Mouse (Mus musculus): ENCODE results near the gene Dlg2.

Dlg2 gene

DNA sequence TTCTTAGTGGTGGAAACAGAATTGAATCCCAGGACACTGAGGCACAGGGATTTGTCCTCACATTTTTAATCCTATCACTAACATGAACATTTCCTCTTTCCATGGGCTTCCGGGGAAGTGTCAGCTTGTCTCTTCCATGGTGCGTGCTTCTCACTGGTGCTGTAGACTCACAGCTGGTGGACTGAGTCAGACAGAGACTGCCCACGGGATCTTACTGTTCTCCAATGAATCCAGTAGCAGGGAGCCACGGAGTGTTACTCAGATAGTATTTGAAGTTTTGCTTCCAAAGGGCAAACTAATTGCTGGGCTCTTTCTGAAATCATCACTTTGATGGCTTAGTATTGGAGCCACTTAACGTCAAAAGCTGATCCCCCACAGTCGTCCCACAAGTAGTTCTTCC, 963.9 kb downstream of the Dlg2 start:
- in situ Hi-C loops (cut with MboI, MseI): loop anchor here (25.0 kb wide), 1 partner anchor 1153 kb away; no protein-coding TSS in a partner anchor

DNA sequence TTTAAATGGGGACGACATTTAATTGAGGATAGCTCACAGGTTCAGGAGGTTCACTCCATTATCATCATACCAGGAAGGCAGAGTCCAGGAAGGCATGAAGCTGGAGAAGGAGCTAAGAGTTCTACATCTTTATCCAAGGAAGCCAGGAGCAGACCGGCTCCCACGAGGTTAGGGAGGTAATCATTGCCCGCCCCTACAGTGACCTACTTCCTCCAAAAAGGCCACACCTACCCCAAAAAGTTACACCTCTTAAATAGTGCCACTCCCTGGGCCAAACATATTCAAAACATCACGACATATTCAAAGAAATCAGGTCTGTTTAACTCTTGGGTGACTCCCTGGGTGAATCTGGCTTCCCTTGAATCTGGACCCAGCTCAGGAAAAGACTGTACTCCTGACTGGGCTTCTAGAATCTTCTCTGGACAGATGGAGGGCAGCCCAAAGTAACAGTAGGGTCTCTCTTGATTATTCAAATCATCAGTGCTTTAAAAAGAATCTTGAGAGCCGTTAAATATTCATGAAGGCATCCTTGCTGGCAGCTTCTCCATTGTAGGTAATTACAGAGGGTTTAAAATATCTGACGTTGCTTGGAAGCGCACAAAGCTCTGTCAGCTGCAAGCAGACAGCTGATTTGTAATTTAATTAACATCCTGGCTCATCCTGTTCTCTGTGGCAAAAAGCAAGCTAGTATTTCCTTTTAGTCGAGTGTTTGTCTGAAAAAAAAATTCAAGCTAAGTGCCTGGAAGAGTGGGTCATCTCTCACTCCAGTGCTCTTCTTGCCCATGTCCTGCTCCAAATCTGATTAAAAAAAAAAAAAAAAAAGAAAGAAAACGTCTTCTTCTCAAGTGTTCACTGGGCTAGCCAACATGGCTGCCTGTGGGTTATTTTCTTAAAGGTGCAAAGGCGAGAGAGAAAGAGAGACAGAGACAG, 966.2 kb downstream of the Dlg2 start:
- in situ Hi-C loops (cut with MboI, MseI): loop anchor here (25.0 kb wide), 1 partner anchor 1155 kb away; no protein-coding TSS in a partner anchor

DNA sequence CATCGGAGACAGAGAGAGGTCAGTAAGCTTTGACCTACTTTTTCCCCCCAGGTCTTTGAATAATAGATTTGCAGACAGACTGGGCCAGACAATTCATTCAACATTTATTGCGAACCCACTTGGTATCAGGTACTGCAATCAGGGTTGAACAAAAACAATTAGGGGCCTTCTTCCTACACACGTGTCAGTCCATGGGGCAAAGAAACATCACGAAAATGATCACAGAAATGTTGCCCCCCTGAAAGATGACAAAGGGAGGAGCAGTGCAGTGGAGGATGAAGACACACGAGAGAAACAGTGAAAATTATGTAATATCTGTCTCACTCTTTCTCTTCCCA, 966.9 kb downstream of the Dlg2 start:
- in situ Hi-C loops (cut with MboI, MseI): loop anchor here (25.0 kb wide), 1 partner anchor 1156 kb away; no protein-coding TSS in a partner anchor

DNA sequence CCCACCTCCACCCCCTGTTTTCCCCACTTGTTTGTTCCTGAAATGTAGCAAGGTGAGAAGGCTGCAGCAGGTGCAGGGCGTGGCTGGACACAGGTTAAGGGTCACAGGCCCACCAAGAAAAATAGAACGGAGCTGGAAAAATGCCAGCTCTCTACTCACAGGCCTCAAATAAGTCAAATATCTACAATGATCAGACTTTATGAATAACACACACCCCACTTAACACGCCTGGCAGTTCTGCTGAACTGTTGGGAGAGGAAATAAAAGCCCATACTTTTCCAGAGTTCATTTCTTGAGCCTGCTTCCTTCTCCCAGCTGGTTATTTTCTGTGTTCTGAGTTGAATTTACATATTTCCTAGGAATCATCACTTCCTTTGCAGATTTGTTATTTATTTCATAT, 967.4 kb downstream of the Dlg2 start:
- in situ Hi-C loops (cut with MboI, MseI): loop anchor here (25.0 kb wide), 1 partner anchor 1157 kb away; no protein-coding TSS in a partner anchor

DNA sequence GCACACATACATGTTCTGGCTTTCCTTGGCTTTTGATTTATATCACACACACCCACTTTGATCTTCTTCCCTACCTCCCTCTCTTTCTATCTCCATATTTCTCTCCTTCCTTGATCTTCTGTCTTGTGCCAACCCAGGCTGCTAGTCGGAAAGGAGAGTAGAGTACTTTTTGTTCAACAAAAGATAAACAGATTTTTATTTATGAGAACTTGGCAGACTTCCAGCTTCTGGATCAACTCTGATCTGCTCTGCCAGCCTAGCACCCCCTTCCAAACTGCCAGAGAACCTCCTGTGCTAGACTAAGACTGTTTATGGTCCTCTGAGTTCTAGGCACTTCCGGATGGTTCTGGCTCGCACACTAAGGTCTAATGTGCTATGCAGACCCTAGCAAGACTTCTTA, 968.3 kb downstream of the Dlg2 start:
- in situ Hi-C loops (cut with MboI, MseI): loop anchor here (25.0 kb wide), 1 partner anchor 1157 kb away; no protein-coding TSS in a partner anchor

DNA sequence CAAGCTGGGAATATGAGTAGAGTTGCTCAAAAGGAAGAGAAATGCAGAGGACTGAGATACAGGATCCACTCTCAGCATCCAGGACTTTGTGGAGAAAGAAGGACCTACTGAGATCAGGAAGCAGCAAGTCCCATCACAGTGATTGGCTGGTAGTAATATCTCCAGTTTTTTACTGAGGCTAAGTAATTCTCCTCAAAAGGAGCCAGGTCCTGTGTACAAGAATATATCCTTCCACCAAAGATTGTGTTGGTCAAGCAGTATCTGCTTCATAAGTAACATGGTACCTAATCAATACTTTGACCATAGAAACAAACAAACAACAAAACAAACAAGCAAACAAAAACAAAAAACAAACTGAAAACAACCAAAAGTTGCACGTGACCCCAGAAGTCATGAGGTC, 980.3 kb downstream of the Dlg2 start:
- in situ Hi-C loops (cut with MboI, MseI): no loop called here

DNA sequence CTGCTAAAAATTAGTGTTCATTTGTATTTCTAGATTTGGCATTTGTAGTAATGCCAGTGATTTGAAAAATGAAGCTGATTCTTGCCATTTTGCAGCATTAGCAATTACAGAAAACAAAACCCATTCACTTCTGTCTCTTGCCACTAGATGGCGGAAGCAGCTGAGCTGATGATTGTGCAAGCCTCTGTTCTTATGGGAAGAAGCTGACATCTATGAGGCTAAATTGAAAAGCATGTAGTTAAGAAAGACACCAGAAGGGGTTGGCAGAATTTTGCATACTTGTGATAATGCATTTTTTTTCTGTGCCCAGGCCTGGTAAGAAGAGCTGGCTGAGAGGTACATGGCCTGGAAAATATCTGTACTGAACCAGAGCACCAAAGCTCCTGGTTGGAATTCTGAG, 980.7 kb downstream of the Dlg2 start:
- in situ Hi-C loops (cut with MboI, MseI): no loop called here

DNA sequence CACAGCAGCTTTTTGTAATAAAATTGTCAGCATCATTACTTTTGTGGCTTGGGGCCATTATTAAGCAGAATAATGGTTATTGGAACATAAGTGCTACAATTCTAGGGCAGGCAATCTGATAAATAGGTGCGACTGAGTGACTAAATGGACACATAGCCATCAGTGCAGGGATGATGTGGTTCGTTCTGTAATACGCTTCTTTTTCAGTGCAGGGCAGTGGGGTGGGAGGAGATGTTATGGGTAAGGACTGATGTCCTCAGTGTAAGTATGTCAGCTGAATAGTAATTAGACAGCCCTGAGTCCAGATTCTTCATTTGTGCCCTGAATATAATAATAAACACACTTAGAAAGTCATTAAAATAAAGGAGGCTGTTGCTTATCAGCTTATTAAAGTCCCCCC, 984.9 kb downstream of the Dlg2 start:
- in situ Hi-C loops (cut with MboI, MseI): no loop called here

DNA sequence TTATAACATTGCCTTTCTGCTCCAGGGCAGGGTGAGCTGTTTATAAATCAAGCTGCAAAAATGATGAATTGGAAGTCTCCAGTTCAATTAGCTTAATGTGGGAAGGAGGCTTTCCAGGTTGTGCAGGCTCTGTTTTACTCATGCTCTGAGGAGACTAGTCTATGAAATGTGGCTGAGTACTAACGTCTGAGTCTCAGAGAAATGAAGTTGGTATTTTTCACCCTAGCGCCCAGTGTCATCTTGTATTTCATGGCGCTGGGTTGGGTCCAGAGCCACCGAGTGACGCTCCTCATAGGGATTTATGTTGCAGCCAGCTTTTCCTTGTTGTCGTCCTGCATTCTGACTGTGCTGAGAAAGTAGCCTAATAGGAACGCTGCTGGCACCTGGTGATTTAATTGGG, 986.8 kb downstream of the Dlg2 start:
- in situ Hi-C loops (cut with MboI, MseI): no loop called here

DNA sequence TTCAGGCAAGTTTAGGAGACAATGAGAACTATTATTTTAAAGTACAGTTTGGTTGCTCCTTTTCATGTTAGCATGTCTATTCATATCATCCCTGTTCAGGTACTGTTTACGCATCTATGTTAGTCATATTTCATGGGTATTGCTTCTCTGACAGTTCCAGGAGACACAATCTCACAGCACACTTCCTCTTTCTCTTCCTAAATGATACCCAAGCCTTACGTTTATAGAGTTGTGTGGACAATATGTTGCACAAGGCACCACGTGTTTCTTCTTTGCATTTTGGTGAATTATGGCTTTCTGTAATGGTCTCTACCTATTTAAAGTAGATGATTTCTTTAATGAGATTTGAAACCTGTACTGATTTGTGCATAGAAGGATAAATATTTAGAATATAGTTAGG, 990.6 kb downstream of the Dlg2 start:
- in situ Hi-C loops (cut with MboI, MseI): no loop called here

DNA sequence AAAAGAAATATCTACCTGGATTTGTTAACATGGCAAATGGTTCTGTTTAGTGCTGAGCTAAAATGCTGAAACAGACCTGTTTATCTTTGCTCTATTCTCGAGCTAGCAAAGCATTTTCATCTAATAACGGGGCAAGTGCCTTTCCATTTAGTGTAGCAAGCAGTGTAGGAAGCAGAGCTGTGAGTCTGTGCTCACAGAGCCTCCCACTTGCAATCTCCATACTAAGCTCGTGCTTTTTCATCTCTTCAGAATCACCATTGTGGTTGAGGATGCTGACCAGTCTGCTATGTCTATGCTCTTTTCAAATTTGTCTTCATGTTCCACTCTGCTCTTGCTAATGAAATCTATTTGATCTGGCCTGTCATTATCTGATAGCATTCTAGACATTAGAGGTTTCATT, 1002.7 kb downstream of the Dlg2 start:
- in situ Hi-C loops (cut with MboI, MseI): no loop called here

DNA sequence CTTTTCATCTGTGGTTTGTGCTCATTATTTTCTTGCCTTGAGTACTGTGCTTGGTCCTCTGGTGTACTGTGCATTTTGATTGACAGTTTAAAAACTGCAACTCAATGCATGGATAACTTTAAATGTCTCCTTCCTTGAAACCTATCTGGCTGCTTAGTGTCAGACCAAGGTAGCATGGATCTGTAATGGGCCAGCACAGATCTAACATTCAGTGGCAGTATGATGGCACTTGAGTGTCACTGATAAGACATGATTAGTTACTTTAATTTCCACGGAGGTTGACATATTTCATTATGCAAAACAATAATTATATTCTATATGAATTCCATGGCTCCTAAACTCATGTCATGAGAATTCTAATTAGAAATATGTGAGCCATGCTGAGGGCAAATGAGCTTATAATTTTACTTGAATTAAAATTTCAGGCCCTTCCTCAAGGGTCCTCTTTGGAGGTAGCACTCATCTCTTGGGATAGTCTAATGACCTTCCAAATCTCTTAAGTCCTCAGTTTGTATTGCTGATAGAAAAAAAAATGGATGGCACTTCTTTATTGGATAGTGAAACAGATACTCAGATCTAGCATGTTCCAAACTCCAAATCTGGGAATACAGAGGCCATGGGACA, 1005.2 kb downstream of the Dlg2 start:
- in situ Hi-C loops (cut with MboI, MseI): no loop called here

DNA sequence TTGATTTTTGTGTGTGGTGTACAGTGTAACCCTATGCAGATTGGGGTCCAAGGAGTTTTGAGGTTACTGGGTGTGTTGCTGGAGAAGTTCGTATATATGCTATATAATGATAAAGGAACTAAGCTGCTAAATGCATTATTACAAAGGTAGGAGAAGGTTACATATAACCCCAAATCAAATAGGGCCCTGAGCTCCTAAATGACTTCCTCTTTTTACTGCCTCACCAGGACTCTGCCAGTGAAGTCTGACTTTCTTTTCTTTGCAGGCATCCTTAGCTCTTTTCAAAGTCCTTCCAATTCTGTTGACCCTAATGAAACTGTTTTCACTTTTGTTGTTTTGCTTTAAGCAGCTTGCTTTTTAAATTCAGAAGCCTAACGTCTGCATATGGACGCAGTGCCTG, 1016.8 kb downstream of the Dlg2 start:
- in situ Hi-C loops (cut with MboI, MseI): no loop called here

DNA sequence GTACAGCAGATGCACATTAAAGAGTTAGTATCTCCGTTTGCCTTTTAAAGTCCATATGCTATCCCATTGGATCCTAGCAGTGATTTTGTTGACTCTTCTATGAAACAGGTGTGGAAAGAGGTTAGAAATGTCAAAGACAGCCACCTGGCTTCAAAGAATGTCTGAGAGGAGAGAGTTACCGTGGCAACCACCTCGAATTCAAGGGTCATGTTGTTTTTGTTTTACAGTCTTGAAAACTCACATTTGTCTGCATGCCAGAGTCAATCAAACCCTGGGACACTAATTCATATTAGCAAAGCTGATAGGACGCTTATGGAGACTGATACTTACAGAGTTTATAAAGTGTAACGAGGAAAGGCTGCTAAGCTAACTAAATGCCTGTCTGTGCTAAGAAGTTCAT, 1019.1 kb downstream of the Dlg2 start:
- in situ Hi-C loops (cut with MboI, MseI): no loop called here

DNA sequence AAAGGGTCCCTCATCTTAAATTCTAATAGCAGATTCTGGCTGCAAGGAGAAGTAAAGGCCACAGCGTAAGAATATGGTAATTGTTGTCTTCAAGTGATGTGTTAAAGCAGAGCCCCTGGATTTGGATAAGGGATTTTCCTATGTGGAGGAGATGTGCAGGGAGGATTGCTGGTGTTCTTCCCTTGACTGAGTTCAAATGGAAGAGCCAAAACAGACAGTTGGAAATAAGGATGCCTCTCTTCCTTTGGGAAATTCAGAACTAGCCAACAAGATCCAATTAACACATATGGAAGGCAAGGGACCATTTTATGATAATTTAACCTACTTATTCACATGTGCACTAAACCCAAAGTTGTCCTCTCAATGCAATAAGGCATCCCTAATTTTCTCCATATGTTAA, 1034.6 kb downstream of the Dlg2 start:
- in situ Hi-C loops (cut with MboI, MseI): no loop called here

DNA sequence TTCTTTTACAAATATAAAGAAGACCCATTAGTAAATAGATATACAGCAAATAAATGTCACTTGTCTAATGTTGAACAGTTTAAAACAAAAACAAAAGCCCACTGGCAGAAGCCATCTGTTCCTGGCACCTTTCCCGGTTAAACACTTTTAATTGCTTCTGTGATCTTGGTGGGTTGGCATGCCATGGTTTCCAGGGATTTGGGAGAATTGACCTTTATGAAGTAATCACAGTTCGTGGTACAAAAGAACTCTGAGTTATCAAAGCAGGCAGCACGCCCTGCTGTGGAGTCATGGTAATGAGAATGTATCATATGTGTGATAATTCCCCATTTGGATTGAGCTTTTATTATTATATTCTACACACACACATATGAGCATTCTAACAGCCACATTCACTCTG, 1038.0 kb downstream of the Dlg2 start:
- in situ Hi-C loops (cut with MboI, MseI): no loop called here

DNA sequence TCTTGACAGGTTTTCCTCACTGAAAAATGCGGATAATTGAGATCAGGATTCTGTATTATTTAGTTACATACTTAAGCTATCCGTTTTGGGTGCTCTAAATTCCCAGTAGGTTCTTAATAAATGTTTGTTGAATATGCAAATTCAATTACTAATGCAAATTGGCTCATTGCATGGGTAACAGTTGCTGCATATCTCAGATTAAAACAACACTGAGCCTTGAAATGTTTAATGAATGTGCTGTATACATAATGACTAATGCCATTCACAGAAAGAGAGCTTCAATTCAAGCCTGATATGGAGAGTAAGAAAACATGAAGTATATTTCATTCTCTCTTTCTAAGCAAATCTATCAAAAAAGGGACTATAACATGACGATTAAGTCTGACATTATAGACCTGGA, 1039.8 kb downstream of the Dlg2 start:
- in situ Hi-C loops (cut with MboI, MseI): no loop called here

DNA sequence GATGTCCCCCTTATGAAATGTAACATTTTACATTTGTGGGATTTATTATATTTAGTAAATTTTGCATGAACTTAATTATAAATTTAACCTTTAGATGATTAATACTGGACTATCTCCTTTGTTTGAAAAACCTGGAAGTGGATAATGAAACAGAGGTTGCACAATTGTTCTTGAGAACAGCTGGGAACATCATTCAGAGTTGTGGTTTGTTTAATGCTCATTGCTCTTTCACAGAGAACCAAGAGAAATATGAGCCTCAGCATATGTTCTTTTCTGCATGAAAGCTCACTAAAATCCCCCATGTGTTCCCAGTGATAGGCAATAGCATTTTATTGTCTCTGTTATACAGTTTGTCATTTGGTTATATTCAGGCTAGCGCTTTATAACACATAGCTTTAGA, 1049.4 kb downstream of the Dlg2 start:
- in situ Hi-C loops (cut with MboI, MseI): no loop called here

DNA sequence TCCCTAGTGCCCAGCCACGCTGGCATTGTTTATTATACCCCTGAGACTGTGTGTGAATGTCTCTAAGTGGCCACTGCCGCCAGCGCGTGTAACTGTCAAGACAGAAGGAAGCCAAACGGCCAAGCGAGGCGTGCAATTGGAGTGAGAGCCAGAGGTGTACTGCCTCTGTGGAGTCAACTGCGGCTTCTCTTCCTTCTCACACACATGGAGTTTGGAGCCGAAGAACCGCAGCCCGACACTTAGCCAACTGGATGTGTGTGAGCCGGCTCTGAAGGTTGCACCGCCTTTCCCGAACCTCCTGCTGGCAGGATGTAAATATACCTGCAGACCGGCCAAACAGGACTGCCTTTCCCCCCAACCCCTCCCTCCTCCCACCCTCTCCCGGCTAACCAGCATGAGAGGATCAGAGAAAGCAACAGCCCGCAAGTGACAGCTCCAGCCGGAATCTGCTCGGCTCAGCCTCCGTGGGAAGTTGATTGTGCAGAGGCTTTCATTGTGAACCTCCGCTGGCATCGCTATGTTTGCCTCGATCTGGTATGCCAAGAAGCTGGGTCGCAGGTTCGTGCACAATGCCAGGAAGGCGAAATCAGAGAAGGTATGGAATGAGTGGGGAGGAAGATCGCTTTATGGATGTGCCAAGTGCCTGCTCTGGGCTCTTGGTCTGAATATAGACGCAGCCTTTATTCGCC, 1066.3 kb downstream of the Dlg2 start:
- in situ Hi-C loops (cut with MboI, MseI): no loop called here

DNA sequence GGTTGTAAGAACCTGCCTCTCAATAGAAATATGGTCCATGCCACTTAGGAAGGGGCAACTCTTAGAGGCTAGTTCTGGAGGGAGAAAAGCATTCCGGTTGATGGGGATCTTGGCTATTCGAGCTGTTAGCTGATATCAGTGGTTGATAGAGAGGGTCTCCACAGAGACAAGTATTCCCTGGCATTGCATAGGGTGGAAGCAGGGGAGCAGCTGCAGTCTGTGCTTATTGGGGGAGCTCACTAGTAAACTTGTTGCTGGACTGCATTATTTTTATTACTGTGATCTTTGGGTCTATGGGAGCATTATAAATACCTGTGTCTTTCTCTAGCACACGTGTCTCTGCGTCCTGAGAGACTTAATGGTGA, 1066.8 kb downstream of the Dlg2 start:
- in situ Hi-C loops (cut with MboI, MseI): no loop called here

DNA sequence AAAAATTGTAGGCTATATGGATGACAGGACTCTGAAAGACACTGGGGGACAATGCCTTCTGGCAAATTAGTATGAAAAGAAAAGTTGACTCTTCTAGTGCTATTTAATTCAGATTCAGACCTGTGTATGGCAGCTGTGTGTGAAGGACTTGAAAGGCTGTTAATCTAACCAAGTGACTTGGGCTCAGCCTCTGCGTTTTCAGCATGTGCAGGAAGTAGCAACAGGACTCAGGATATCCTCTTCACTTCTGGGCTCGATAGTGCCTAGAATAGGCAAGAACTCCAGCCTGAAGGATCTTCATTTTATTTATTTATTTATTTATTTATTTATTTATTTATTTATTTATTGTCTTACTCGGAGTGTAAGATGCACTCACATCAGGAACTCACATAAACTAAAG, 1068.1 kb downstream of the Dlg2 start:
- in situ Hi-C loops (cut with MboI, MseI): no loop called here

DNA sequence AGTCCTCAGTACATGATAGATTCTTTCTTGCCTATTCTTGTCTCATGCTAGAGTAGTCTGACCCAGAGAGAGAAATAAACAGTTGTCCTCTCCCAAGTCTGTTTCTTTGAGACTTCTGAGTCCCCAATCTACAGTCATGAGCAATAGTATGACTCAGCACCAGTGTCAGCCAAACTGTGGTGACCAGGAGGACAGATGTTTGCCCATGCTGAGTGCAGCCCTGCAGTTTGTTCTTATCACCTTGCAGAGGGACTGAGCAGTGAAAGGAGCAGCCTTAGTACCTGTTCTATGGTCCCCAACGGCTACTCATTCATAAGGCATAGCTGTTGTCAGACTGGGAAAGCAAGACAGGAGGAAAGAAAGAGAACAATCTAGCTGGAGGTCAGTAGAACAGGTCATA, 1072.3 kb downstream of the Dlg2 start:
- in situ Hi-C loops (cut with MboI, MseI): no loop called here

DNA sequence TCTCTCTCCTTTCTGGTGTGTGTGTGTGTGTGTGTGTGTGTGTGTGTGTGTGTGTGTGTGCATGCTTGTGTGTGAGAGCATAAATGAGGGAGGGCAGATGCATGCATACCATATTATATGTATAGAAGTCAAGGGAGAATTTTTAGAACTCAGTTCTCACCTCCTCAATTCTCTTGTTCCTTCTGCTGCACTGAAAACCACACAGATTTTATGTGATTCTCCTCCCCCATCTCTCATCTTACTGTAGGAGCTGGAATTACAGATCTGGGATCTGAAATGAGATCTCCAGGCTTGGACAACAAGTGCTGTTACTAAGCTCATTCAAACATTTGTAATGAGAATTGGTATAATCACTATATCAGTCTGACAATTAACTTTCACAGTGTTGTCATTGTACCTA, 1081.1 kb downstream of the Dlg2 start:
- in situ Hi-C loops (cut with MboI, MseI): no loop called here

Data from T-helper 2 cell (primary cell).